Mouse (Mus musculus) megakaryocyte-erythroid progenitor cell, adult 5 weeks (primary cell): ENCODE data around the gene Olfr745. TPM values are rescaled to one million over a fixed set of nuclear protein-coding genes. Genes with fewer than 3 reads are reported as not detected.

Source experiments
- polyA plus RNA-seq: library from polyadenylated mRNA; stranded (reverse); fragments of >175 nt; gene quantifications from 2 replicates; pipeline ENCODE4 v1.2.3, GENCODE M21; 2012

Gene Olfr745
- polyA plus RNA-seq: not detected in 2 replicates

GRCm38 (mm10) chr14:50639088-50639487 lies at the start of gene Olfr745:
Gene Olfr745, plus strand, starts transcription at chr14:50639388.

GRCm38 (mm10) chr14:50614579-50614978 lies 24.6 kb upstream of the Olfr745 start, which contains the start of gene Olfr744:
Gene Olfr744, plus strand, starts transcription at chr14:50614879.

GRCm38 (mm10) chr14:50646783-50647182 lies 7.6 kb downstream of the Olfr745 start, which contains the start of gene Olfr746:
Gene Olfr746, plus strand, starts transcription at chr14:50647083.

GRCm38 (mm10) chr14:50693106-50693505 lies 53.9 kb downstream of the Olfr745 start, which contains the start of gene Olfr747:
Gene Olfr747, minus strand, starts transcription at chr14:50693206.

Other genes with a start within 250 kb of the Olfr745 start
- not detected in 2 replicates for gene Olfr738, start 231.8 kb upstream of the Olfr745 start, polyA plus RNA-seq
- 0.05 TPM in 1 of 2 replicates, not detected in the other for gene Olfr739, start 220.8 kb upstream of the Olfr745 start, polyA plus RNA-seq
- not detected in 2 replicates for gene Olfr740, start 193.8 kb upstream of the Olfr745 start, polyA plus RNA-seq
- not detected in 2 replicates for gene Olfr741, start 166.7 kb upstream of the Olfr745 start, polyA plus RNA-seq
- not detected in 2 replicates for gene Olfr742, start 135.8 kb upstream of the Olfr745 start, polyA plus RNA-seq
- not detected in 2 replicates for gene Olfr743, start 117.5 kb upstream of the Olfr745 start, polyA plus RNA-seq
- gene Olfr744, start 24.5 kb upstream of the Olfr745 start, polyA plus RNA-seq: not detected in 2 replicates
- gene Olfr746, start 7.7 kb downstream of the Olfr745 start, polyA plus RNA-seq: not detected in 2 replicates
- not detected in 2 replicates for gene Olfr747, start 53.8 kb downstream of the Olfr745 start, polyA plus RNA-seq
- not detected in 2 replicates for gene Olfr748, start 68.0 kb downstream of the Olfr745 start, polyA plus RNA-seq
- gene Olfr749, start 105.7 kb downstream of the Olfr745 start, polyA plus RNA-seq: not detected in 2 replicates
- 16.2 and 18.6 TPM in 2 replicates for gene Ttc5, start 146.1 kb downstream of the Olfr745 start, polyA plus RNA-seq
- gene Ccnb1ip1, start 168.3 kb downstream of the Olfr745 start, polyA plus RNA-seq: not detected in 2 replicates
- gene Parp2, start 168.5 kb downstream of the Olfr745 start, polyA plus RNA-seq: 5.3 and 6.5 TPM in 2 replicates
- 4.2 and 6.3 TPM in 2 replicates for gene Tep1, start 231.2 kb downstream of the Olfr745 start, polyA plus RNA-seq